Mouse (Mus musculus) liver, adult 2 months (tissue): ENCODE data around the gene Pkn1.

Experiments
- CTCF ChIP-seq: fragments of 200-500 bp; IDR thresholded peaks from 2 replicates; pipeline ENCODE4 v1.5.1; 2011; ENCODE audit warnings: low read depth, low read length, control low read depth
- POLR2A ChIP-seq: fragments of 200-500 bp; IDR thresholded peaks from 2 replicates; pipeline ENCODE4 v1.6.1; 2011; ENCODE audit warnings: low read length, control low read depth; ENCODE audit not compliant: insufficient read depth; ENCODE audit errors: extremely low read depth

- TF ChIP-seq CTCF (no peak), POLR2A (no peak)
Observed at GRCm38 (mm10) chr8:83660995-83661680, 37.8 kb downstream of the Pkn1 start.
